Mouse (Mus musculus) cortical plate, adult 2 months (tissue): ENCODE results near the gene Rev1. TPM values are rescaled to one million over a fixed set of nuclear protein-coding genes. Genes with fewer than 3 reads are reported as not detected.
"Not testable (repeated sequence)": the region's sequence is repeated elsewhere in the genome, so short reads cannot be mapped to it uniquely, and the experiment has no call there.

Source experiments
- H3K27ac ChIP-seq: fragments of 200-500 bp; 2 replicates; pipeline ENCODE4 v1.5.1; 2012; ENCODE audit warnings: low read length, control low read depth, inconsistent platforms; ENCODE audit not compliant: insufficient read depth
- H3K4me1 ChIP-seq: fragments of 200-500 bp; 2 replicates; pipeline ENCODE4 v1.6.1; 2011; ENCODE audit warnings: low read length; ENCODE audit not compliant: control insufficient read depth, insufficient read depth
- H3K4me3 ChIP-seq: fragments of 200-500 bp; 2 replicates; pipeline ENCODE4 v1.5.1; 2011; ENCODE audit warnings: mild to moderate bottlenecking, low read length, control low read depth; ENCODE audit not compliant: insufficient read depth
- CTCF ChIP-seq: fragments of 200-500 bp; IDR thresholded peaks from 2 replicates; pipeline ENCODE4 v1.5.1; 2011; ENCODE audit warnings: mild to moderate bottlenecking, control low read depth, low read length; ENCODE audit not compliant: insufficient read depth; ENCODE audit errors: extremely low read depth
- POLR2A ChIP-seq: fragments of 200-500 bp; IDR thresholded peaks from 2 replicates; pipeline ENCODE4 v1.6.1; 2011; ENCODE audit warnings: mild to moderate bottlenecking, low read length, control low read depth; ENCODE audit not compliant: insufficient read depth; ENCODE audit errors: extremely low read depth
- polyA plus RNA-seq: library from polyadenylated mRNA; depleted of rRNA; stranded (reverse); fragments of >200 nt; gene quantifications from 2 replicates; pipeline ENCODE4 v1.2.3, GENCODE M21; 2012

Rev1 gene
- polyA plus RNA-seq, 1 experiment, result 25.2 TPM

- TF ChIP-seq POLR2A (no peak), CTCF (no peak)
- Histone ChIP-seq H3K27ac (no peak overlapping the region), H3K4me1 (no peaks in the 10 kb centered on the region; the same call in 1 of the 2 replicates), H3K4me3 (no peak overlapping the region)
Observed at GRCm38 (mm10) chr1:38103214-38103613, 26.4 kb downstream of the Rev1 start.

GRCm38 (mm10) chr1:38081316-38081715 lies 48.3 kb downstream of the Rev1 start:
- Histone ChIP-seq H3K4me3 (no peak overlapping the region), H3K4me1 (no peaks in the 10 kb centered on the region), H3K27ac (no peak overlapping the region)
- TF ChIP-seq CTCF (no peak), POLR2A (no peak)

GRCm38 (mm10) chr1:38071326-38071725 lies 58.3 kb downstream of the Rev1 start:
- Histone ChIP-seq H3K27ac (no peak overlapping the region), H3K4me1 (no peaks in the 10 kb centered on the region; the same call in 1 of the 2 replicates), H3K4me3 (no peak overlapping the region)
- TF ChIP-seq POLR2A (no peak), CTCF (no peak)

GRCm38 (mm10) chr1:38067276-38067675 lies 62.3 kb downstream of the Rev1 start:
- TF ChIP-seq POLR2A (no peak), CTCF (no peak)
- Histone ChIP-seq H3K4me3 (no peak overlapping the region), H3K27ac (no peak overlapping the region), H3K4me1 (no peaks in the 10 kb centered on the region)

GRCm38 (mm10) chr1:38062156-38062555 lies 67.4 kb downstream of the Rev1 start:
- H3K4me3 ChIP-seq, H3K27ac ChIP-seq, H3K4me1 ChIP-seq: not testable (repeated sequence)

- Histone ChIP-seq H3K4me1 (no peaks in the 10 kb centered on the region), H3K27ac (no peak overlapping the region), H3K4me3 (no peak overlapping the region)
- TF ChIP-seq POLR2A, result no peak
- no peak for TF ChIP-seq CTCF
Observed at GRCm38 (mm10) chr1:38058417-38058816, 71.2 kb downstream of the Rev1 start.

GRCm38 (mm10) chr1:38055176-38055575 lies 74.4 kb downstream of the Rev1 start:
- no peak for TF ChIP-seq POLR2A
- TF ChIP-seq CTCF, result no peak
- no peak overlapping the region for H3K27ac ChIP-seq
- no peak overlapping the region for H3K4me3 ChIP-seq
- H3K4me1 ChIP-seq, result no peaks in the 10 kb centered on the region

GRCm38 (mm10) chr1:38049562-38049961 lies 80.0 kb downstream of the Rev1 start:
- Histone ChIP-seq H3K4me1 (peaks cover 2% of the 10 kb centered on the region), H3K27ac (no peak overlapping the region), H3K4me3 (no peak overlapping the region)
- TF ChIP-seq POLR2A (no peak), CTCF (no peak)

- H3K4me3 ChIP-seq, result no peak overlapping the region
- TF ChIP-seq CTCF, result no peak
- no peak for TF ChIP-seq POLR2A
- peaks cover 2% of the 10 kb centered on the region for H3K4me1 ChIP-seq
- no peak overlapping the region for H3K27ac ChIP-seq
Observed at GRCm38 (mm10) chr1:38048121-38048520, 81.5 kb downstream of the Rev1 start.

GRCm38 (mm10) chr1:38038898-38039297 lies 90.7 kb downstream of the Rev1 start:
- no peak for TF ChIP-seq POLR2A
- no peak for TF ChIP-seq CTCF
- H3K4me3 ChIP-seq, result no peak overlapping the region
- H3K27ac ChIP-seq, result no peak overlapping the region
- H3K4me1 ChIP-seq, result no peaks in the 10 kb centered on the region

- H3K4me3 ChIP-seq, result no peak overlapping the region
- no peak for TF ChIP-seq POLR2A
- TF ChIP-seq CTCF, result no peak
- H3K4me1 ChIP-seq, result no peaks in the 10 kb centered on the region
- no peak overlapping the region for H3K27ac ChIP-seq
Observed at GRCm38 (mm10) chr1:38037375-38037774, 92.2 kb downstream of the Rev1 start.
